Mouse (Mus musculus) heart, embryonic 16.5 days (tissue): ENCODE measurements at regions not wholly inside any gene's neighbourhood (a gene's known extent, or its start where the extent isn't known, plus 50 kb on each side); places are given as distances from the start of the nearest gene placed in this dataset.

Experiments used
- ATAC-seq: fragments of 200-750 bp; cut with Nextera tagmentation; replicated peaks from 2 replicates; pipeline ENCODE4 v1.8.0; 2017; ENCODE audit warnings: moderate number of reproducible peaks; ENCODE audit not compliant: insufficient read depth, low FRiP score; ENCODE audit errors: extremely low read depth
- H3K27ac ChIP-seq: fragments of 300-500 bp; sonication (generic); 2 replicates; pipeline ENCODE4 v1.5.1; 2014; ENCODE audit warnings: mild to moderate bottlenecking, low read length, control low read depth, moderate library complexity
- H3K27me3 ChIP-seq: fragments of 300-500 bp; sonication (generic); 2 replicates; pipeline ENCODE4 v1.6.1; 2014; ENCODE audit warnings: low read length, mixed read lengths; ENCODE audit not compliant: control insufficient read depth, insufficient read depth
- H3K36me3 ChIP-seq: fragments of 300-500 bp; sonication (generic); 2 replicates; pipeline ENCODE4 v1.6.1; 2014; ENCODE audit not compliant: control insufficient read depth, insufficient read depth
- H3K4me1 ChIP-seq: fragments of 300-500 bp; sonication (generic); 2 replicates; pipeline ENCODE4 v1.6.1; 2014; ENCODE audit warnings: low read length, mixed read lengths; ENCODE audit not compliant: control insufficient read depth, insufficient read depth
- H3K4me2 ChIP-seq: fragments of 300-500 bp; sonication (generic); 2 replicates; pipeline ENCODE4 v1.6.1; 2014; ENCODE audit warnings: low read depth, mild to moderate bottlenecking, control low read depth, low read length
- H3K4me3 ChIP-seq: fragments of 300-500 bp; sonication (generic); 2 replicates; pipeline ENCODE4 v1.5.1; 2014; ENCODE audit warnings: mild to moderate bottlenecking, control low read depth, low read length
- H3K9ac ChIP-seq: fragments of 300-500 bp; sonication (generic); 2 replicates; pipeline ENCODE4 v1.6.1; 2014; ENCODE audit warnings: low read length, control low read depth
- H3K9me3 ChIP-seq: fragments of 300-500 bp; sonication (generic); replicated peaks from 2 replicates; pipeline ENCODE4 v1.6.1; 2016; ENCODE audit warnings: low read length; ENCODE audit not compliant: control insufficient read depth
- WGBS: fragments of 180-500 bp; shearing (Covaris S2); extraction: QIAGEN DNeasy Blood & Tissue Kit; methylation state at CpG from one replicate; pipeline ENCODE4 v1.1.7; 2014; 5-methylcytosine and 5-hydroxymethylcytosine counted together

DNA sequence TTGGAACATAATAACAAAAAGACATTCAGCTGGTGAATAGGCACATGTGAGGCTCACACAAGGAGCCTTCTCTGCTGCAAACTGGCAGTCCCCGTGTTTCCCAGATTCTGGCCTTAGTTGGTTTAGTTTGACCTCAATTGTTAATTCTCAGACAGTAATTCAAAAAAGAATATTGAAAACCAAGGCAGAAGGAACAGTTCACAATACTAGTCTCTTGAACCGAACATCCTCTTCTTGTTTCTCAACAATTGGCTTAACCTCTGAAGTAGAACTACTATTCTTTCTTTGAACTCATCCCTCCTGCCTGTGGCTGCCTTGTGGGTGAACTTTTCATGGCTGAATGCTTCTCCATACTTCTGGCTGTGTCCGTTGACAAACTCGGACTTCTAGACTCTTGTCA lies 110.4 kb upstream of the Neil3 start:
- Histone ChIP-seq H3K4me2 (no peak overlapping the region), H3K9me3 (no peaks in the 10 kb centered on the region), H3K36me3 (no peaks in the 10 kb centered on the region), H3K27me3 (no peaks in the 10 kb centered on the region), H3K9ac (no peak overlapping the region), H3K4me3 (no peak overlapping the region), H3K4me1 (no peaks in the 10 kb centered on the region), H3K27ac (no peak overlapping the region)
- no peak for ATAC-seq
- WGBS: 79% methylated on average over 4 of the region's 4 CpGs

DNA sequence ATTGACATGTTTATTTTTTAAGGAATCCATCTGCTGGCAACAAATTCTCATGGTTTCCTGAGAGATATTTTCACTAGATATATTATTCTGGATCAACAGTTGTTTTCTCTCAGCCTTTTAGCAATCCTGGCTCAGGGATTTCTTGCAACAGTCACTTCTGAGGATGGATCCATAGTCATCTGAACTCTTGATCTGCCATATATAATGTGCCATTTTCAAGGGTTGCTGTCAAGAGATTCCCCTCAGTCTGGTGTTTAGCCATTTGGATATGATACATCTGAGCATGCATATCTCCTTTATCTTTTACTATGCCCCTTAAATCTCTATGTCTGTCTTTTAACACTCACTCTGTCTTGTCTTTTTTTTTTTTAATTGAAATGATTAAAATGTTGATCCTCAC lies 130.3 kb upstream of the Neil3 start:
- H3K4me2 ChIP-seq: no peak overlapping the region
- no peak overlapping the region for H3K27ac ChIP-seq
- H3K4me1 ChIP-seq: no peaks in the 10 kb centered on the region
- no peaks in the 10 kb centered on the region for H3K27me3 ChIP-seq
- no peak overlapping the region for H3K4me3 ChIP-seq
- no peaks in the 10 kb centered on the region for H3K9me3 ChIP-seq
- H3K9ac ChIP-seq: no peak overlapping the region
- ATAC-seq: no peak
- H3K36me3 ChIP-seq: no peaks in the 10 kb centered on the region

DNA sequence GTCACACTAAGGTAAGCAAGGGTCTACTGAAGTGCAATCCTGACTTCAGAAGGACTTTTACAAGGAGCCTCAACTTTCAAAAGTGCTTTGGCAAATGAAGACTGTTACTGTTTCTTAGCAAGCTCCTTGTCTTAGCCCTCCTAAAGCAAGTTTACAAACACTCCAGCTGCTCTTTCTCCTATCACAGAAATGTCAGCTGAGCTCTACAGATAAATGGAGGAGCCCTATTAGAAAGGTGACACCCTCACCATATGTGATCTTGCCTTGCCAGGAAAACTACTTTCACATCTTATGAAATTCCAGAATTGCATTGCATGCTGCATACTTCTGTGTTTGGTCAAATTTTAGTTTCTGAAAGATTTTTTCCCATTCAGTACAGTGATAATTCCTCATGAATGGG lies 136.6 kb upstream of the Neil3 start:
- no peak overlapping the region for H3K27ac ChIP-seq
- no peak for ATAC-seq
- H3K4me1 ChIP-seq: no peaks in the 10 kb centered on the region
- no peaks in the 10 kb centered on the region for H3K9me3 ChIP-seq
- H3K4me2 ChIP-seq: no peak overlapping the region
- H3K36me3 ChIP-seq: no peaks in the 10 kb centered on the region
- H3K9ac ChIP-seq: no peak overlapping the region
- H3K27me3 ChIP-seq: no peaks in the 10 kb centered on the region
- no peak overlapping the region for H3K4me3 ChIP-seq

DNA sequence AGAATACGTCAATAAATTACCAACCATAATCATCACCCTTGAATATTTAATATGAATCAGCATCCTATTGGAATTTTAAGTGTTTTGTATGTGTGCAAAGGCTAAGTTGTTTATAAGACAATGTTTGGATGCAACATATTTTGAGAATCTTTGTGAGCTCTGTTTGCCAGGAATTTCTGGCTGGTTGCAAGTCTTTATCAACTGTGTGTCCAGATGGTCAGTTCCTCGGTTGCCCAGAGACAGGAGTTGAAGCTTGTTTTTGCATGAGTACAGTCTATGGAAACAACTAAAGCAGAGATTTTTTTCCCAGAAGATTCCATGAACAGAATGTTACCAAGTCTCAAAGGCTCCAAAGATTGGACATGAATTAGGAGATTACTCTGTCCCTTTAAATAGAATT lies 142.0 kb upstream of the Neil3 start:
- no peaks in the 10 kb centered on the region for H3K9me3 ChIP-seq
- no peak overlapping the region for H3K4me3 ChIP-seq
- H3K4me1 ChIP-seq: no peaks in the 10 kb centered on the region
- 57% methylated on average over 2 of the region's 2 CpGs for WGBS
- H3K9ac ChIP-seq: no peak overlapping the region
- ATAC-seq: no peak
- H3K4me2 ChIP-seq: no peak overlapping the region
- H3K36me3 ChIP-seq: no peaks in the 10 kb centered on the region
- no peaks in the 10 kb centered on the region for H3K27me3 ChIP-seq
- no peak overlapping the region for H3K27ac ChIP-seq

DNA sequence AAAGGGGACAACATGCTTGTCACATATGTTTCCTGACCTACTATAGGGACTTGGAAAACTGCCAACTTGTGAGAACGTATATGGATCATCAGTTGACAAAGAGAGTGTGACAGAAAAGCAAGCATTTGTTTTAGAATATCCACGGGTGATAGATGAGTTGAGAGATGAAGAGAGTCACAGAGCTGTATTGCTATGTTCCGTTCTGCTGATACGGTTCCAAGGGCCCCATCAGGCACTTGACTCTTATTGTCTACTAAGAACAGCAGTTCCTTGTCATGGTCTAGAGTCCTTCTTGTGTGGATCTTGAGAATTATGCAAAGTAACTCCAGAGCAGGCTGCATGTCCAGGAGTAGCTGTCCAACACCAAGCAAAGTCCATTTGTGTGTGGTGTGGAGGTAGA lies 143.0 kb upstream of the Neil3 start:
- H3K27ac ChIP-seq: no peak overlapping the region
- no peak overlapping the region for H3K9ac ChIP-seq
- no peaks in the 10 kb centered on the region for H3K9me3 ChIP-seq
- no peak for ATAC-seq
- 59% methylated on average over 4 of the region's 4 CpGs for WGBS
- no peaks in the 10 kb centered on the region for H3K36me3 ChIP-seq
- H3K27me3 ChIP-seq: no peaks in the 10 kb centered on the region
- no peaks in the 10 kb centered on the region for H3K4me1 ChIP-seq
- no peak overlapping the region for H3K4me3 ChIP-seq
- H3K4me2 ChIP-seq: no peak overlapping the region

DNA sequence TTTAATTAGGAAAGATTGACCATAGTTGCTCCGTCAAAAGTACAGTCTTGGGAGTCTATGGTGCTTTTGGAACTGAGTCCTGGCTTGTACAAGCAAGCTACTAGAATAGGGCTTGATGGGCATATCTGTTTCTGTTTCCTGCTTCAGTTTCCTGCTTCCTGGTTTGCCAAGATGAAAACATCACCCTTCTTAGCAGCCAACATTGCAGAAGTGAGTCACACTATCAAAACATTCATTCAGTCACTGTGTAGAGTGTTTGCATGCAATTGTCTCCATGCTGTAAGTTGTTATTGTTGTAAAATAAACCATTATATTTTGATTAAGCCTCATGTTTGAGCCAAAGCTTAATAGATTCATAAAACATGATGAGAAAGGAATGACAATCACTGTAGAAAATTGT lies 149.3 kb upstream of the Neil3 start:
- WGBS: 72% methylated on average over 1 of the region's 1 CpGs
- ATAC-seq: no peak
- H3K9ac ChIP-seq: no peak overlapping the region
- H3K4me1 ChIP-seq: no peaks in the 10 kb centered on the region
- H3K27me3 ChIP-seq: no peaks in the 10 kb centered on the region
- H3K27ac ChIP-seq: no peak overlapping the region
- no peaks in the 10 kb centered on the region for H3K9me3 ChIP-seq
- H3K4me3 ChIP-seq: no peak overlapping the region
- H3K4me2 ChIP-seq: no peak overlapping the region
- no peaks in the 10 kb centered on the region for H3K36me3 ChIP-seq

DNA sequence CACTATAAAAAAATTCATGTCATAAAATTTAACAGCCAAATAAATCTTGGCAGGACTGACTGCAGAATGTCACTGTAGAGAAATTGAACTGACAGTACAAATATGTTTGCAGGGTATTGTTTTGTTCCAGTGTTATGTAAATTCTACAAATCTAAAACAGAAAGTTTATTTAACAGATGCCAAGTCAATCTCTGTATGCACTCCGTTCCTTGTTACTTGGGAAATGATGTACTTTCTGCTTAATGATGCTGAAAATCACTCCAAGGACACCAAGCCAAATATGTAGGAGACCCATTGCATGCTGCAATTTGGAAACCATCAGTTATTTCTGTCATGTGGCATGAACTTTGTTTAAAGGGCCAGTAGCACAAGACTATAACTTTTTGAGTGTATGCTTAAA lies 182.3 kb upstream of the Neil3 start:
- Histone ChIP-seq H3K9ac (no peak overlapping the region), H3K4me1 (no peaks in the 10 kb centered on the region), H3K4me3 (no peak overlapping the region), H3K27me3 (no peaks in the 10 kb centered on the region), H3K36me3 (no peaks in the 10 kb centered on the region), H3K4me2 (no peak overlapping the region), H3K9me3 (no peaks in the 10 kb centered on the region), H3K27ac (no peak overlapping the region)
- WGBS: 53% methylated on average over 1 of the region's 1 CpGs
- ATAC-seq: no peak

DNA sequence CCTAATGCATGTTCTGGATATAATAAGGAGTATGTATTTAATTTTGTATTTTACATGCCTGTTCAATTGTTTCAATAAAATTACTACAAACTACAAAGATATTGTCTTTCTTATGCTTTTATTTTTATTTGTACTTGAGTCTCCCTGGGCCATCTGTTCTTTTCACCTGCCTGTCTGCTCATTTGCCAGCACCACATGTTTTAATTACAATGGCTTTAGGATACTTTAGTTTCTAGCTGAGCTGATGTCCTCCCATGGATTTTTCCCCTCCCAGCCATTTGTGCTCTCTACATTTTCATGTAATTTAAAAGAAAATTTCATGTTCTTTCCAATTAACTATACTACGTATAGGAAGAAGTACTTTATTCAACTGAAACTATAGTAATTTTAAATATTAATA lies 188.5 kb upstream of the Neil3 start:
- H3K27me3 ChIP-seq: no peaks in the 10 kb centered on the region
- no peak overlapping the region for H3K4me3 ChIP-seq
- no peaks in the 10 kb centered on the region for H3K36me3 ChIP-seq
- H3K4me2 ChIP-seq: no peak overlapping the region
- 89% methylated on average over 1 of the region's 1 CpGs for WGBS
- H3K9me3 ChIP-seq: no peaks in the 10 kb centered on the region
- ATAC-seq: no peak
- no peak overlapping the region for H3K27ac ChIP-seq
- H3K4me1 ChIP-seq: no peaks in the 10 kb centered on the region
- H3K9ac ChIP-seq: no peak overlapping the region

DNA sequence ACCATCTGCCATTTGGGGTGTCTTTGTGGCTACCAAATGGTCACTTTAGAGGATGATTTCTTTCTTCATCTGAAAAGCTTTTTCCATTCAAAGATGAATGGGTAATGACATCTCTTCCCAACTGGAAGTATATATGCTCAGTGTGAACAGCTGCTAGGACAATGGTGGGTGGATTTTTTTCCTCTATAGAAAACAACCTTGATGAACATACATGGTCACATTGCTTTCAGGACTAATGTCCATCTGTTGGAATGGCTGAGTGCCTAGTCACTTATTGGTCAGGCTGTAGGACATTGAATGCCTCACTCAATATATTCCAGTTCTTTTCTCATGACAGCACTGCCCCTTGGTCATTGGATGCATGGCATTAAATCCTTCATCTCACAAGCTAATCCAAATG lies 209.0 kb upstream of the Neil3 start:
- no peaks in the 10 kb centered on the region for H3K27me3 ChIP-seq
- ATAC-seq: no peak
- no peaks in the 10 kb centered on the region for H3K9me3 ChIP-seq
- H3K4me1 ChIP-seq: no peaks in the 10 kb centered on the region
- no peak overlapping the region for H3K27ac ChIP-seq
- H3K4me2 ChIP-seq: no peak overlapping the region
- H3K9ac ChIP-seq: no peak overlapping the region
- no peaks in the 10 kb centered on the region for H3K36me3 ChIP-seq
- H3K4me3 ChIP-seq: no peak overlapping the region

DNA sequence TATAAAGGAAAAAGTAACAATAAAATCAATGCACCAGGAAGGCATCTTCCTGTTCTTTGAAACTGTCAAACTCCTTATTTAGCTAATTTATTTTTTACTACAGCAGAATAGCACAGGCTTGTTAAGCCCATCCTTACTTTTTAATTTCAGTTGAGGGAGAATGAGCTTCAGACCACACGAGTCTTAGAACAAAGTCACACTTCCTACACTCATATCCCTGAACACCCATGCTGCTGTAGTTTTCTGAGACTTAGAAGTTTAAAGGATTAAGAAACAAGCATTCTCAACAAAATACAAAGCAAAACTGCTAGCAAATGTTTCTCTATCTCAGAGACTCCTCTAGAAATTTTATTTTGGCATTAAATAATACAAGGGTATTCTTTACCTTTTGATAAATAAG lies 208.8 kb upstream of the Vegfc start:
- Histone ChIP-seq H3K9ac (no peak overlapping the region), H3K27ac (no peak overlapping the region), H3K4me1 (no peaks in the 10 kb centered on the region), H3K4me2 (no peak overlapping the region), H3K4me3 (no peak overlapping the region), H3K36me3 (no peaks in the 10 kb centered on the region), H3K27me3 (no peaks in the 10 kb centered on the region), H3K9me3 (no peaks in the 10 kb centered on the region)
- WGBS: 50% methylated on average over 1 of the region's 1 CpGs
- ATAC-seq: no peak
